Mouse (Mus musculus): ENCODE data around the gene Zbtb48.
A peak's percentile ranks its signal among the peaks of the same experiment; 100 is the strongest.
"Not testable (repeated sequence)": the region's sequence is repeated elsewhere in the genome, so short reads cannot be mapped to it uniquely, and the experiment has no call there.

Gene Zbtb48

GRCm38 (mm10) chr4:152027524-152027923 is at the start of gene Zbtb48:
TSS of gene Zbtb48 (minus strand) at chr4:152027671.
- DNase-seq (ENCODE audit: low read depth, low spot score): peak; percentile 96

- no peak for DNase-seq (ENCODE audit: low read depth, low spot score)
These were observed 49.7 kb upstream of the Zbtb48 start for GRCm38 (mm10) chr4:152077191-152077590.

GRCm38 (mm10) chr4:152074548-152074947 is 47.1 kb upstream of the Zbtb48 start:
- DNase-seq (ENCODE audit: low read depth, low spot score): no peak

GRCm38 (mm10) chr4:152073715-152074114 is 46.2 kb upstream of the Zbtb48 start:
- DNase-seq (ENCODE audit: low read depth, low spot score): no peak

DNA sequence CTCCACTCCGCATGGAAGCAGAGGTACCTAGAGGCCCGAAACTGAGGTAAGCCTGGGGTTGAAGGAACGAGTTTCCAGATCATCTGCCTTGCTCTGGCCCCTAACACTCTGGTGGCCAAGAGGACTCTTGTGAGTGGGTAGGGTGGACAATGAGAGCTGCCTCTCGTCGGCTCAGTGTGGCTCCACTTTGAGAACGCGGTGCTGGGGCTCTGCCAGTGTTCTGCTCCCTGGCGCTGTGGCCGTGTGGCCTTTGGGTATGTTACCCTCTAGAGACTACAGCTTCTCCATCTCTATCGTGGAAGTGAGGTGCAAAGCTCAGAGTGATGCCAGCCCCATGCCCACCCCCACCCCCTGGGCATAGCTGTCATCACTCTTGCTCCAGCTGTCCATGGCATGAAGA is 45.2 kb upstream of the Zbtb48 start:
- no peak for DNase-seq (ENCODE audit: low read depth, low spot score)

- no peak for DNase-seq (ENCODE audit: low read depth, low spot score)
These were observed 44.7 kb upstream of the Zbtb48 start, which contains the start of gene Plekhg5 for GRCm38 (mm10) chr4:152072121-152072601. TSS of gene Plekhg5 (plus strand) at chr4:152072498.

GRCm38 (mm10) chr4:152070494-152071396 is 43.3 kb upstream of the Zbtb48 start:
- no peak for DNase-seq (ENCODE audit: low read depth, low spot score)

GRCm38 (mm10) chr4:152069245-152069644 is 41.8 kb upstream of the Zbtb48 start:
- no peak for DNase-seq (ENCODE audit: low read depth, low spot score)

GRCm38 (mm10) chr4:152068166-152068724 is 40.8 kb upstream of the Zbtb48 start:
- DNase-seq (ENCODE audit: low read depth, low spot score): no peak

GRCm38 (mm10) chr4:152067280-152067679 is 39.8 kb upstream of the Zbtb48 start:
- no peak for DNase-seq (ENCODE audit: low read depth, low spot score)

DNA sequence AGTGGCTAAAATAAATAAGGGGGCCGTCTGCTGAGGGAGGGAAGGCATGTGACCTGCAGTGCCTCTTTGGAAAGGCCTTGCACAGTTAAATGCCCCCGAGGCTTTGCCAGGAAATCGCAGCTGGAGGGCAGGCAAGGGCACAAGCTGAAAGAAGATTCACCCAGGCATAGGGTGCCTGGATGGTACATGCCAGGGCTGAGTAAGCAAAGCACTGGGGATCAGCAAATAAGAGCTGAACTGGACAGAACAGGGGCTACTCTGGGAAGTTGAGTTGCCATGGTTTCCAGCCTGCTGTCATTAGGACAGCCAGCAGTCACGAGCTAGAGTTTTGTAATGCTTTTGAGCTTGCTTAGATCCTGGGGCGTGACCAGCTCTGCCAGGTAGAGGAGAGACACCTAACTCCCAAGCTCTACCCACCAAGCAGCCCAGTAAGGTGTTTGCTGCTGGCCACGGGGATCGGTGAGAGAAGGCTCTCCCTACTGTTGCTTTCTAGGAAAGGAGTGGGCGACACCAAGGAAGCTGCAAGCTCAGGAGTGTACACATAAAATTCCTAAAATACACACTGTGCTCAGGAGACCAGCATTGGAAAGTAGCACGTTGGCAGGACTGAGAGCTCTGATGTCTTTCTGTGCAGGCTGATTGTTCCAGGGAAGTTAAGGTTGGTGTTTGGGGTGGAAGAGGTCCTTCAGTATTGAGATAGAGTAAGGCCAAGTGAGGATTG is 35.1 kb upstream of the Zbtb48 start:
- DNase-seq (ENCODE audit: low read depth, low spot score): no peak

DNA sequence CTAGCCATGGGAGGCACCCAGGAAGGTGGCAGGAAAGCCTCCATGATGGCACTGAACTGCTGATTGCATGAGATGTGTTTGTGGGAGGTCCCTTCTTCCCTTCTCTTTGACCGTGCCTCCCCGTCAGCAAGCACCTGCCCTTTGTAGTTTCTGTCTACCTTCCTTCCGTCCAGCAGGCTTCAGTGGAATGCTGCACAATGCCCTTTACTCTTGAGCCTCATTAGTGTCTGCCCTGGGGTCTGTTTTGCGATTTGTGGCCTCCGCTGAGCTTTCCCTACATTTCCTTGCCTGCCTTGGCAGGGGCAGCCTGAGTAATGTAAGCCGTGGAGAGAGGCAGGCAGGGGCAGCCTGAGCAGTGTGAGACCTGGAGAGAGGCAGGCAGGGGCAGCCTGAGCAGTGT is 17.1 kb upstream of the Zbtb48 start:
- no peak for DNase-seq (ENCODE audit: low read depth, low spot score)

DNA sequence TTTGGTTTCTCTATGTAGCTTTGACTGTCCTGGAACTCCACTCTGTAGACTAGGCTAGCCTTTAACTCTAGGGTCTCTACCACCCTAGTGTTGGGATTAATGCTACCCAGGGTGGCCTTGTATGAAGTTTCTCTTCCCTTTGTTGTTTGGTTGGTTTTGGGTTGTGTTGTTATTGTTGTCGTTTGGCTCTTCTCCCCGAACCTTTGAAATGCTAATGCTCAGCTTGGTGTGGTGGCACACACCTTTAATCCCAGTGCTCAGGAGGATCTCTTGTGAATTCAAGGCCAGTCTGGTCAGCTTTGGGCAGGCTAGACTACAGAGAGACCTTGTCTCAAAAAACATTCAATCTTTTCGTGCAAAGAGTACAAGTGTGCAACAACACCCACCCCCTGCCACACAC is 15.7 kb upstream of the Zbtb48 start:
- DNase-seq (ENCODE audit: low read depth, low spot score): no peak

- DNase-seq (ENCODE audit: low read depth, low spot score): no peak
These were observed 14.6 kb upstream of the Zbtb48 start for GRCm38 (mm10) chr4:152041924-152042641.

DNA sequence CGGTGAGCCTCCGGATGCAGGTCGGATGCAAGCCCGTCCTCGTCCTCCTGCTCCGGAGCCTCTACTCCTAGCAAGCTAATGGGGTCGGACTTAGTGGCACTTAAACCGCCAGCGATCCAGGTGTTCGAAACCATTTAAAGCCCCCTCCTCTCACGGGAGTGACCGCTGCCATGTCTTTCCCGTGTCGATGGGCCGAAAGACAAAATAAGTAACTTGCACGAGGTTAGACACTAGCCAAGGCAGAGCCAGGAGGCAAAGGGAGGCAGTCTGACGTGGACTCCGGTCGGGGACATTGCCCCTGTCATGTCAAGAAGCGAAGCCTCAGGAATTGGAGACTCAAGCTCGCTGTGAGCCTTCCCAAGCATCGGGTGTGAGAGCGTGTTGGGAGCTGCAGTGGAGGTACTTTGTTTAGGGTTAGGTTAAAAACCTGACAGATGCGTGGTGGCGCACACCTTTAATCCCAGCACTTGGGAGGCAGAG is 12.4 kb upstream of the Zbtb48 start:
- DNase-seq (ENCODE audit: low read depth, low spot score): no peak

DNA sequence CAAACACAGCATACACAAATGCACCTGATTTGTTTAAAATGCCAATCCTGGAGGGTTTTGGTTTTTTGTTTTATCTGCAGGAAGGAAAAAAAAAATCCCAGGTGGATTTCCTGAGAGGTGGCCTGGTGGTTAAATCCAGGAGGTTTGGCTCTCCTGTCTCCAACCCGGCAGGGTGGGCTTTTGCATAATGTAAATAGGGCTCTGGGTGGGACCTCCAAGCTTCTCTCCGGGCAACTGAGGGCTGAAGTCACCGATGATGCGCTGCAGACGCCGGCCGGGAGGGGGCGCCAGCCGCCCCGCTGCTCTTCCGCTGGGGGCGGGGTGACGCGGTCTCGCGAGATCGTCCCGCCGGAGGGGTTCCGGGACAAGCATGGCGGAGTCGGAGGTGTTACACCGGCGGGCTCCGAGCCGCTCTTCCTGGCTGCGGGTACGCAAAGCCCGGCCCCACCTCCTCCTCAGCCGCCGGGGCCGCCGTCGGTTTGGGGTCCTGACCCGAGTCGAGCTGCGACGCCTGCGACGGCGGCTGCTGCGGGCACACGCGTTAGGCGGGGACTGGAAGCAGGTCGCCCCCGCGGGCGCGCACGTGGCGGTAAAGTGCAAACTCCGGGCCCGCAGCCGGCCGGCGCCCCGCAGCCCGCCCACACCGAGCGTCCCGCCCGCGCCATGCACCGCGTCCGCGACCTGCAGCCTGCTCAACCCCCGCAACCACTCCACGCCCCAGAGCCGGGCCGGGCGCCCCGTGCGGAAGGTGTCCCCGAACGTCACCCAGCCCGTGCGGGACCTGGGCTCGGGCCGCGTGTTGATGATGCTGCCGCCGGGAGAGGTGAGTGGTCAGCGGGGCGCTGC is 11.7 kb upstream of the Zbtb48 start, which contains the start of gene Nol9:
Gene Nol9 (plus strand): TSS at position 337 of the 846 bp plus-strand sequence.
- DNase-seq (ENCODE audit: low read depth, low spot score): peak; percentile 87

GRCm38 (mm10) chr4:152038225-152038984 is 10.9 kb upstream of the Zbtb48 start, which contains the start of gene Tas1r1:
TSS of gene Tas1r1 (minus strand) at chr4:152038568.
- DNase-seq (ENCODE audit: low read depth, low spot score): no peak

GRCm38 (mm10) chr4:152036464-152036863 is 9.0 kb upstream of the Zbtb48 start:
- DNase-seq (ENCODE audit: low read depth, low spot score): not testable (repeated sequence)

- DNase-seq (ENCODE audit: low read depth, low spot score): no peak
These were observed 5.5 kb upstream of the Zbtb48 start for GRCm38 (mm10) chr4:152032922-152033321.
